Mouse (Mus musculus): ENCODE results near the gene Srgap2.

DNA sequence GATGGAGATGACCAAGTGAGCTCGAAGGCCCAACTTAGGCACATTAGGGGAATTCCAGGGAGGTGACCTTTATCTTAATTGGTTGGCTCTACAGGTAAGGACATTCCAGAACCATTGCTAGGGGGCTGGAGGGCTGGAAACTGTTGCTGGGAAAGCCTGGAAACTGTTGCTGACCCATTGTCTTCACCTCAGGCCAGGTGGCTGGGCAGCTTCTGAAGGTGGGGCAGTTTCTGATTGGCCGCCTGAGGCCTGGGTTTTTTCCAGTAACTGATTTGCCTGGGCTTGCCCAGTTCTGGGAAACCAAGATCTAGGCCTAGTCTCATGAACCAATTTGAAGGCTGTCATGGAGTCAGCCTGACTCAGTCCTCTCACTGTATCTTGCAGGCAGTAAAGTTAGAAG lies 34.9 kb upstream of the Srgap2 start:
- TF ChIP-seq CTCF (IDR thresholded peaks at IDR 0.05; ENCODE audit: low read depth, low read length) (no peak), POLR2A (IDR thresholded peaks at IDR 0.05; ENCODE audit: borderline replicate concordance, low read depth, low read length) (no peak)

Measured in bone marrow macrophage, adult 2 months (primary cell).